Mouse (Mus musculus) midbrain, embryonic 14.5 days (tissue): ENCODE data around the gene Fam177a. TPM values are rescaled to one million over a fixed set of nuclear protein-coding genes. Genes with fewer than 3 reads are reported as not detected.
"Not testable (repeated sequence)": the region's sequence is repeated elsewhere in the genome, so short reads cannot be mapped to it uniquely, and the experiment has no call there.

Source experiments
- ATAC-seq: fragments of 200-750 bp; cut with Nextera tagmentation; 2 replicates; pipeline ENCODE4 v1.8.0; 2017; ENCODE audit warnings: moderate number of reproducible peaks, moderate library complexity; ENCODE audit not compliant: low FRiP score, low TSS enrichment
- DNase-seq: peaks from one replicate; pipeline ENCODE4 v3.0.0-alpha.2; 2015
- H3K27ac ChIP-seq: fragments of 300-500 bp; sonication (generic); replicated peaks from 2 replicates; pipeline ENCODE4 v1.5.1; 2014; ENCODE audit warnings: mild to moderate bottlenecking, low read depth, low read length, moderate library complexity
- H3K27me3 ChIP-seq: fragments of 300-500 bp; sonication (generic); 2 replicates; pipeline ENCODE4 v1.6.1; 2014; ENCODE audit warnings: low read length, control low read depth, mixed read lengths; ENCODE audit not compliant: control insufficient read depth, insufficient read depth
- H3K36me3 ChIP-seq: fragments of 300-500 bp; sonication (generic); 2 replicates; pipeline ENCODE4 v1.6.1; 2014; ENCODE audit warnings: low read length, control low read depth; ENCODE audit not compliant: control insufficient read depth, insufficient read depth
- H3K4me1 ChIP-seq: fragments of 300-500 bp; sonication (generic); 2 replicates; pipeline ENCODE4 v1.6.1; 2014; ENCODE audit warnings: mild to moderate bottlenecking, antibody characterized with exemption, low read length, control low read depth; ENCODE audit not compliant: control insufficient read depth, insufficient read depth
- H3K4me2 ChIP-seq: fragments of 300-500 bp; sonication (generic); 2 replicates; pipeline ENCODE4 v1.6.1; 2014; ENCODE audit warnings: mild to moderate bottlenecking, low read length, moderate library complexity
- H3K4me3 ChIP-seq: fragments of 300-500 bp; sonication (generic); replicated peaks from 2 replicates; pipeline ENCODE4 v1.5.1; 2014; ENCODE audit warnings: low read depth, low read length
- H3K9ac ChIP-seq: fragments of 300-500 bp; sonication (generic); replicated peaks from 2 replicates; pipeline ENCODE4 v1.6.1; 2014; ENCODE audit warnings: mild to moderate bottlenecking, low read length, moderate library complexity
- H3K9me3 ChIP-seq: fragments of 300-500 bp; sonication (generic); 2 replicates; pipeline ENCODE4 v1.6.1; 2016; ENCODE audit warnings: low read length, control low read depth, mixed read lengths; ENCODE audit not compliant: control insufficient read depth
- WGBS: fragments of 180-500 bp; shearing (Covaris S2); extraction: QIAGEN DNeasy Blood & Tissue Kit; methylation state at CpG from one replicate; pipeline ENCODE4 v1.1.7; 2014; 5-methylcytosine and 5-hydroxymethylcytosine counted together
- polyA plus RNA-seq: library from polyadenylated mRNA; unstranded; fragments of >200 nt; fragmentation: Nextera tagmentation; extraction: Ambion mirVana; gene quantifications from 2 replicates; pipeline ENCODE4 v1.2.1, GENCODE M21; 2014

The Fam177a gene
- 45.6 and 48.2 TPM in 2 replicates for polyA plus RNA-seq

DNA sequence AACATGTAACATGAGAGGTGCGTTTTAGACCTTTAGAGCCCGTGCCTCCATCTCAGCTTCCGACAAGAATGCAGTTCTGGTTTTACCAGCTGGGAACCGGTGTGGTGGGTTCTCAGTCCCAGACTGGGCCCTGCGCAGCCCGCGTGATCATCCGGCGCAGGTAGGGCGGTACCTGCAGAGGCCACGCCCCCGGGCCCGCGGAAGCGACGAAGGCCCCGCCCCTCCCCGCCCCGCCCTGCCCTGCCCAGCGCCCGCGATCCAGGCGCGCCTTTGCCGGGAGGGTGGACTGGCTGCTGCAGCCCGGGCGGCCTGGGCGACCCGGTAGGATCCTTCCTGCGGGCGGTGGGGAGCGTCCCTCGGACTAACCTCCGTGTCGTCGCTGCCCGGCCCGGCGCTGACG lies at the start of gene Fam177a:
Gene Fam177a, plus strand, starts transcription at position 228 of the 400 bp plus-strand sequence.
- H3K9ac ChIP-seq, H3K36me3 ChIP-seq, DNase-seq, H3K4me2 ChIP-seq, H3K27ac ChIP-seq, H3K4me3 ChIP-seq, H3K27me3 ChIP-seq, H3K4me1 ChIP-seq, H3K9me3 ChIP-seq: not testable (repeated sequence)
- ATAC-seq: peak; percentile 99
- no CpG with 5 or more reads among the region's 40 CpGs for WGBS

DNA sequence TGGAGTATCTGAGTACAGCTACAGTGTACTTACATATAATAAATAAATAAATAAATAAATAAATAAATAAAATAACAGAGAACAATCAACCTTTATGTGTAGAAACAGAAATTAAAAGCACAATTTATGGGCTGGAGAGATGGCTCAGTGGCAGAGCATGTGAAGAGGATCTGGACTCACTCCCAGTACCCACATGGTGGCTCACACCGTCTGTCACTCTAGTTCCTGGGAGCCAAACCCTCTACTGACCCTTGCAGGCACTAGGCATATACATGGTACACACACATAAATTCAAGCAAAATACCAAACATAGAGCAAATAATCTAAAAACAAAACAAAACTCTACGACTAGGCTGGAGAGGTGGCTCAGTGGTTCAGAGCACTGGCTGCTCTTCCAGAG lies 49.0 kb upstream of the Fam177a start:
- 90% methylated on average over 2 of the region's 2 CpGs for whole genome bisulfite sequencing
- DNase-seq (no peak), ATAC-seq (no peak)
- Histone ChIP-seq H3K27me3 (no peaks in the 10 kb centered on the region), H3K9ac (no peak overlapping the region), H3K4me3 (no peak overlapping the region), H3K4me1 (0 out of 2 replicates have a peak, but pooled peaks cover 4% of the 10 kb centered on the region), H3K36me3 (no peaks in the 10 kb centered on the region), H3K9me3 (no peaks in the 10 kb centered on the region), H3K27ac (no peak overlapping the region), H3K4me2 (no peak overlapping the region)

DNA sequence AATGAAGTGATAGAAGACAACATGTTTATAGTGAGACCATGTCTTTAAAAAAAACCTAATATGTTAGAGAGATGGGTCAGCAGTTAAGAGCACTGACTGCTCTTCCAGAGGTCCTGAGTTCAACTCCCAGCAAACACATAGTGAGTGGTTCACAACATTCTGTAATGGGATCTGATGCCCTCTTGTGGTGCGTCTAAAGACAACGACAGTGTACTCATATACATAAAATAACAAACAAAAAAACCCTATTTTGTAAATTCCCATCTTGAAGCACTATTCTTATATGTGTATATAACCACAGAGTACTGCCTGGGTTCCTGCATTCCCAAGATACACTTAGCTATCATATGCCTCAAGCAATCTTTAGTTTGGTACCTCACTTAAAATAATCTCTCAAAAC lies 45.6 kb upstream of the Fam177a start:
- not testable (repeated sequence) for H3K9me3 ChIP-seq, H3K27me3 ChIP-seq, H3K4me1 ChIP-seq, H3K4me2 ChIP-seq, H3K4me3 ChIP-seq, H3K9ac ChIP-seq, ATAC-seq, H3K36me3 ChIP-seq, H3K27ac ChIP-seq
- peak; percentile 33 for DNase-seq
- 46% methylated on average over 2 of the region's 2 CpGs for WGBS

DNA sequence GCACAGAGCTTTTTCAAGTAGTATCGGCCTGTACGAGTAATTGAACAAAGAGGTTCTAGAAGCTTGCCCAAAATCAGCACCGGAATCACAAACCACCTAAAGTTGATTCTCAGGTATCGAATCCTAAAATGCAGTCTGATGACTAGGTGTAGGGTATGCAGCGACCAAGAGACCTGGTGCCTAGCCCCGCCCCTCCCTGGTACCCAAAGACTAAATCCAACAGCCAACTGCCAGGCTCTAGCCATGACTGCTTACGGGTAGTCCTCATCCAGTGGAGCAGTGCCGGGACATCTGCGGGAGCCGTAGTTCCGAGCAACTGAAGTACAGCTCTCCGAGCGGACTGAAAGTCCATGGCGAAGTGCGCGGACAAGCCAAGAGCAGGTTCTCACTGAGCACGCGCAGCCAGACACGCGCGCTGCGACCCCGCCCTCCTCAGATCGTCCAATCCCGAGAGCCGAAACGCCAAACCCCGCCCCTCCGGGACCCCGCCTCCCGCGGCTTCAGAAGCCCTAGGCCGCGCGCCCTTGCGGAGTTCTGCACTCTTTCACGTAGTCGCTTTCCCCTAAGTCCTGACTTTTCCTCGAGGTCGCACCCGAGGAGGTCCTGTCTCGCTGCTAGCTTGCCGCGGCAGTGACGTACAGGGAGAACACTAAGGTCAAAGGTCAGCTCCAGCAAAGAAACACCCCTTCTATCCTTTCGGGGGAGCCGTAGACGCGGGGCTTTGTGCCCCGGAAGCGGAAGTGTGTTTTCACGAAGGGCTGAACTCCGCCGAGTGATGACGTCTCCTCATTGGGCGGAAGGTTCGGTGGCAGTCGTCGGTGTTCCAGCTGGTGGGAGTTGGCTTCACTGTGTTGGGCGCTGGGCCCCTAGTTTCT lies 44.3 kb upstream of the Fam177a start, which contains the start of the genes 2700097O09Rik and Srp54a:
Gene 2700097O09Rik, minus strand, starts transcription at position 385 of the 875 bp plus-strand sequence.
Gene Srp54a, plus strand, starts transcription at position 537 of the 875 bp plus-strand sequence.
- peak; percentile 97 for ATAC-seq

DNA sequence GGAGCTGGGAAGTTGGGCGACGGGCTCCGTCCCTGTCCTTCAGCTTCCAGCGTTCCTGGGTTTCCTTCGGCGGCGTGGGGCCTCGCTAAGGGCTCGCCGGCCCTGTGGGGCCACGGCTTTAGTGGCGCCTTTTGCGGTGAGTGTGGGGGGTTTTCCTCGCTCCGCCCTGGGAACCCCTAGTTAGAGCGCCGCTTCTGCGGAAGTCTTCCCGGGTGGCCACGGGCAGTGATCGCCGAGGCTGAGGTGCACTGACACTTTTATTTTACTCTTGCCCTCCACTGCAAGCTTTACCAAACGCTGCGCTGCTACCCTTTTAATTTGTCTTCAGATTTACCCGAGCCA lies 43.7 kb upstream of the Fam177a start:
- not testable (repeated sequence) for H3K4me1 ChIP-seq, H3K36me3 ChIP-seq, ATAC-seq, H3K9me3 ChIP-seq, H3K27me3 ChIP-seq, DNase-seq
- peak overlapping the region; percentile 54; the same call in 1 of the 2 replicates for H3K9ac ChIP-seq
- H3K27ac ChIP-seq: peak overlapping the region; percentile 74
- WGBS: 0% methylated on average over 25 of the region's 25 CpGs
- H3K4me2 ChIP-seq: peak overlapping the region; percentile 50
- peak overlapping the region; percentile 58 for H3K4me3 ChIP-seq

More for the DNA sequence above, 44.3 kb upstream of the Fam177a start, which contains the start of the genes 2700097O09Rik and Srp54a:
- not testable (repeated sequence) for H3K36me3 ChIP-seq, H3K27me3 ChIP-seq, H3K4me1 ChIP-seq, H3K9me3 ChIP-seq
- DNase-seq: peak; percentile 97
- Histone ChIP-seq H3K4me2 (peak within 1 kb of the TSS; percentile 61), H3K4me3 (peak within 1 kb of the TSS; percentile 58), H3K27ac (peak within 1 kb of the TSS; percentile 74), H3K9ac (peak within 1 kb of the TSS; percentile 54; the same call in 1 of the 2 replicates)
- under 1% methylated on average over 60 of the region's 60 CpGs for WGBS

DNA sequence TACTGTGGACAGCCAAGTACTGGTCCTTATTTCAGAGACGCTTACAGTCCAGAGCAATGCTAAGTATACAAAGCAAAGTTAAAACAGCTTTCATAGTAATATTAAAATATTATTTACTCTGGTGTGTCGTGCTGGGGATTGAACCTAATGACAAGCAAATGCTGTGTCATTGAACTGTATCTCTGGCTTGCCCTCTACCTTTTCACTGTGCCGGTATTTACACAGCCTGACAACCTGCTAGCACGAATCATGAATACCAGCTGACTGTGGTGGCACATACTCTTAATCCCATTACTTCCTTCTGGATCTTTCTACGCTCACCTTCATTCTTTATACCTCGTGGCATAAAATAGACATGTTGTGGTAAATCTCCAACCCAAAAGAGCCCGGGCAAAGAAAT lies 32.1 kb upstream of the Fam177a start:
- H3K9me3 ChIP-seq, H3K9ac ChIP-seq, H3K4me2 ChIP-seq, ATAC-seq, H3K27me3 ChIP-seq, H3K4me1 ChIP-seq, H3K36me3 ChIP-seq, H3K27ac ChIP-seq, H3K4me3 ChIP-seq, DNase-seq: not testable (repeated sequence)
- 100% methylated on average over 1 of the region's 7 CpGs for WGBS

DNA sequence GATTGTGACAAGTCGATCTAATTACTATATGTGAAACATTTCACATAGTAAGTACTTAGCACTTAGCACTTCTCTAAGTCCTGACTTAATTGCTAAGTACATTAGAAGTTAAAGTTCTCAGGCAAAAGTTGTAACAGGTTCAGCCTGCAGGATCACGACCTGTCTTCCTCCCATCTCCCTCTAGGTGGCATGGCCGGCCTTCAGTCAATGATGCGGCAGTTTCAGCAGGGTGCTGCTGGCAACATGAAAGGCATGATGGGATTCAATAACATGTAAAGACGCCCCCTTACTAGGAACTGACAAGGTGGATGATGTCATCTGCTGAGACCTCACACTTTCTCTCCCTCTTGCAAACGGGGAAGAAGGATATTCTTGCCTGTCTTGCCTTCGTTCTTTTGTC lies 11.7 kb upstream of the Fam177a start:
- H3K9ac ChIP-seq, H3K27ac ChIP-seq, DNase-seq, ATAC-seq, H3K36me3 ChIP-seq, H3K4me3 ChIP-seq, H3K9me3 ChIP-seq, H3K27me3 ChIP-seq, H3K4me1 ChIP-seq, H3K4me2 ChIP-seq: not testable (repeated sequence)
- no CpG with 5 or more reads among the region's 7 CpGs for WGBS

DNA sequence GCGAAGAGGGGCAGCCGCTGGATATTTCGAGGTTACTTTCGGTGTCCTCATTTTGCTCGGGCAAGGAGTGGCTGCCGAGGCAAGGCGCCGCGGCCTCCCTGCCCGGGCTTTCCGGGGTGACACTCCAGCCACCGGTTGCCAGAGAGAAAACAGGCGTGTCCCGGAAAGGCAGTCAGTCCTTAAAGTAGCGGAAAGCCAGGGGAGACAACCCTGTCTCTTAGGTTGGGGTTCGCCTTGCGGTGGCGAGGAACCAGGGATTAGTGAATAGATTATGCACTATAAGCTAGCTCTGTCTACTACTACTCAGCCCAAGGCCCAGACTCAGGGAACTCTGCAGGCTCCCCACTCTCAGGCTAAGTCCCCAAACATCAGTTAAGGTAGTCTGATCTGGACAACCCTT lies 462 bp downstream of the Fam177a start:
- not testable (repeated sequence) for H3K4me2 ChIP-seq, H3K27me3 ChIP-seq, H3K27ac ChIP-seq, H3K9me3 ChIP-seq, H3K4me1 ChIP-seq, H3K9ac ChIP-seq, H3K4me3 ChIP-seq, DNase-seq, H3K36me3 ChIP-seq
- no CpG with 5 or more reads among the region's 18 CpGs for WGBS
- ATAC-seq: peak; percentile 29

DNA sequence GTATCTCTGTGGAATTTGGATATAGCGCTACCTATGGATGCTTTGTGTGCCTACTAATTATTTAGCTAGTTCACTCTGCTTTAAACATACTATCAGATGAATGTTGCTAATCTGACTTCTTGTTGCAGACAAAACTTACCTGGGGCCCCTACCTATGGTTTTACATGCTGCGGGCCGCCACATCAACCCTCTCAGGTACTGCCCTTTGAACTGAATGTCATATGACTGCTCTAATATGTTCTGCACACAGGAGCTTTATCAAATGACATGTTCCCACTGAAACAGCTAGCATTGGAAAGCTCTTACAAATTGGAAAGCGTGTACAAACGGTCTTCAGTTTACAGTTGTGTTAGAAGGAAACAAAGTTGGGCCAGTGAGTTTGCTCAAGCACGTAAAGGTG lies 11.3 kb downstream of the Fam177a start:
- no CpG with 5 or more reads among the region's 6 CpGs for WGBS
- not testable (repeated sequence) for ATAC-seq, H3K4me2 ChIP-seq

More for the DNA sequence above, 11.3 kb downstream of the Fam177a start:
- DNase-seq, H3K36me3 ChIP-seq, H3K4me3 ChIP-seq, H3K4me1 ChIP-seq, H3K27me3 ChIP-seq, H3K9me3 ChIP-seq, H3K9ac ChIP-seq, H3K27ac ChIP-seq: not testable (repeated sequence)
